Mouse (Mus musculus) lung, adult 2 months (tissue): ENCODE measurements around the gene Zranb1.

Experiments
- CTCF ChIP-seq: fragments of 200-500 bp; IDR thresholded peaks from 2 replicates; pipeline ENCODE4 v1.5.1; 2011; ENCODE audit warnings: mild to moderate bottlenecking, low read length, control low read depth; ENCODE audit not compliant: insufficient read depth
- POLR2A ChIP-seq: fragments of 200-500 bp; IDR thresholded peaks from 2 replicates; pipeline ENCODE4 v1.6.1; 2011; ENCODE audit warnings: low read depth, mild to moderate bottlenecking, control low read depth, low read length, borderline replicate concordance; ENCODE audit errors: extremely low read depth

DNA sequence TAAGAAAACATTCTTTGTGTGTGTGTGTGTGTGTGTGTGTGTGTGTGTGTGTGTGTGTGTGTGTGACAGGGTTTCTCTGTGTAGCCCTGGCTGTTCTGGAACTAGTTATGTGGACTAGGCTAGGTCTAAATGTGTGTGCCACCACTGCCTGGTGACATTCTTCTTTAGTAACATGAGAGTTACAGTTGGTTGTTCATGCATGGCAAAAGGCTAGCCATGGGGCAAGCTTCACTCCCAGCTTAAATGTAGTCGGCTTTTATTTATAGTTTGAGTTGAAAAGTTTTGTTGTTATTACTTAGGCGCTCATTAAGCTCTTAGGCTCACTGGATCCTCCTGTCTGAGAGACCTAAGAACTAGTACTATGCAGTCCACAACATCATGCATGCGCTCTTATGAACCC, 33.5 kb downstream of the Zranb1 start:
- TF ChIP-seq CTCF (no peak), POLR2A (no peak)
